Mouse (Mus musculus): ENCODE data around the gene Ktn1.
A peak's percentile ranks its signal among the peaks of the same experiment; 100 is the strongest.

Gene Ktn1

GRCm38 (mm10) chr14:47648218-47648617, at the start of gene Ktn1:
Gene Ktn1, plus strand, starts transcription at chr14:47648448.
- DNase-seq = no peak

DNA sequence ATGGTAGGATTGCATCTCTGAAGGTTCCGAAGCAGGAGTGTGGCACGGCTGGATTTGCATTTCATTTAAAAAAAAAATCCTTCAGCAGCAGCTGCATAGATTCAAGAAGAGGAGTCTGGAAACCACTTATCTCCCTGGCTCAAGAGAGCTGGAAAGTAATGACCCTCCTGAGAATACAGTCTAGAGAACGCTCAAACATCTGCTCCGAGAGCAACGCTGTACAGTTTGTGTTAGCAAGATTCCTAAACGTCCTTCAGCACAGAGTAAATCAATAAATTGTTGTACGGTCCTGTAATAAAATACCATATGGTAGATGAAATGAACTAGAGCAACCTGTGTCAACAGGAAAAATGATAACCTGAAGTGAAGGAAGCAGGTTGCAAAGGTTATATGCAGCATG, 35.0 kb upstream of the Ktn1 start:
- DNase-seq = no peak

DNA sequence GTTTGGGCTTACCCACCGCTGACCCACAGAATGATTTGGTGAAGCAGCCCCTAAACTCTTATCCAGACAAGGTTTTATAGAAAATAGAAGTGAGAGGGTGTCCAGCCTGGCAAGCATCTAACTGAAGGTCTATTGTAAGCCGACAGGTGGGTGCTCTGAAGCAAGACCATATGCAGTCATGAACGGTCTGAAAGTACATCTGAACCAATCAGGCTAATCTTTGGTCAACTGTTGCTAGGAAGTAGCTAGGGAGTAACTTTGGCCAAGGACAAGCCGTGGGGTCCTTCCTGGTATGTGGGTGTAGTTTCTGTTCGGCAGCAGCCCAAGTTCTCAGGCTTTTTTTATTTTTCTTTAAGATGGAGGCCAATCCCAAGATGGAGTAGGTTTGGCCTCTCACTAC, 29.4 kb upstream of the Ktn1 start:
- DNase-seq = no peak

DNA sequence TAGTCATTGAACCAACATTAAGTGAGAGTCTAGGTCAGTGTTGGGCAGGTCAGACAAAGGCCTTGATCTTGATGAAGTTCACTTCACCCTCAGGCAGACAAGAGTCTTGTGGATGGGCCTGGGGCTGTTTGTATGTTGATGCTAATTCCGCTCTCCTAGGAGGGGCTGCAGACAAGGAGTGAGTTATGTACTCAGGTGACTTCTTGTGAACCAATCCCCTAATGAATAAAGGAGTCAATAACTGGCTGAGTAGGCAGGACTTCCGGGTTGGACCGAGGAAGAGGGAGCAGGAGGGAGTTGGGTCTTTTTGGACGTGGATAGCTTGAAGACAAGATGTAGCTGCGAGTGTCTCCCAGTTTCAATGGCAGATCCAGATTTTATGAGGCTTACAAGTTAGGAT, 26.3 kb upstream of the Ktn1 start:
- no peak for DNase-seq

- DNase-seq = no peak
Observed at GRCm38 (mm10) chr14:47624837-47625236, 23.4 kb upstream of the Ktn1 start.

DNA sequence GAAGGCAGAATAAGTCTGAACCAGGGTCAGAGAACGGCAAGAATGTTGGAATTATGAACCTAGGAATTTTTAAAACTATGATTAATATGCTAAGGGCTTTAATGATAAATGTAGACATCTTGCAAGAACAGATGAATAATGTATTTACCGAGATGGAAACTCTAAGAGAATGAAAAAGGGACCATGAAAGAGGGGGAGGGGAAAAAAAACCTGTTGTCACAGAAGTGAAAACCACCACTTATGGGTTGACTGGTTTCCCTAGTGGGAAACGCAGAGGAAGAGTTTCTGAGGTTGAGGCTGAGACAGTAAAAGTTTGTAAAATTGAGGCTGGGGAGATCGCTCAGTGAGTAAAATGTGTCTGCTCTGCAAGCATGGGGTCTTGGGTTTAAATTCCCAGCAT, 22.1 kb upstream of the Ktn1 start:
- no peak for DNase-seq

GRCm38 (mm10) chr14:47626812-47627211, 21.4 kb upstream of the Ktn1 start:
- no peak for DNase-seq

DNA sequence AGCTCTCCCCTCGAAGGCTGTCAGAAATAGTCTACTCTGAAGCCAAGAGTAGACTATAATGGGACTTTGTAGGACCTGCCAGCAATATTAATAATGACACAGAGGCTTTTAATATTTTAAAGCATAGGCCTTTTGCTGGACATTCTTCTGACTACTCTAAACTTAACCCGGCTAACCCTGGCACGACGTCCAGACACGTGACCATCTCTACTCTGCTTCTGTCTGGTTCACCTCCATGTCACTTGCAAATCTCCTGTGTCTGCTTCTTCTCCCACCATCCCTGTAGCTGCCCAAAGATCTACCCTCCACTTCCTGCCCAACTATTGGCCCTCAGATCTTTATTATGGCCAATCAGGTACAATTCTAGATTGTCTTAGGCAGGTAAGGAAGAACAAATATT, 20.9 kb upstream of the Ktn1 start:
- DNase-seq = no peak

- no peak for DNase-seq
Observed at GRCm38 (mm10) chr14:47632419-47632818, 15.8 kb upstream of the Ktn1 start.

DNA sequence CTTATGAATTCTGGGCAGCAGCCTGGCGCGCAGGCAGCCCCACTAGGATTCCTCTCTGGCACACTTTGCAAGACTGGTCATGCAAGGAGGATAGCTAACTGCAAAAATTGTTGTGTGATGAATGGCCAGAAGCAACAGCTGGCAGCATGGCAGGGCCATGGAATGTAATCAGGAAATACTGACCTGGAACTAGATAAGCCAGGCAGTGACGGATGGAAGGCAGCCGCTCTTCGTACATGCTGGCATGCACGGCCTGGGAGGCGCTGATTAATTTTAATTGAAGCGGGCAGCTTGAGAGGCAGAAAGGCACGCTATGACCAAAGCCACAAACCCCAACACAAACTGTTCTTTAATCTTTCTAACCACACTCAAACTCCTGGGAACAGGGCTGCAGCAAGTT, 13.8 kb upstream of the Ktn1 start:
- DNase-seq = no peak

- DNase-seq = no peak
Observed at GRCm38 (mm10) chr14:47634846-47635245, 13.4 kb upstream of the Ktn1 start.

GRCm38 (mm10) chr14:47638316-47638895, 9.8 kb upstream of the Ktn1 start:
- no peak for DNase-seq

GRCm38 (mm10) chr14:47645620-47646019, 2.6 kb upstream of the Ktn1 start:
- DNase-seq = no peak

- DNase-seq = no peak
Observed at GRCm38 (mm10) chr14:47646246-47646645, 2.0 kb upstream of the Ktn1 start.

DNA sequence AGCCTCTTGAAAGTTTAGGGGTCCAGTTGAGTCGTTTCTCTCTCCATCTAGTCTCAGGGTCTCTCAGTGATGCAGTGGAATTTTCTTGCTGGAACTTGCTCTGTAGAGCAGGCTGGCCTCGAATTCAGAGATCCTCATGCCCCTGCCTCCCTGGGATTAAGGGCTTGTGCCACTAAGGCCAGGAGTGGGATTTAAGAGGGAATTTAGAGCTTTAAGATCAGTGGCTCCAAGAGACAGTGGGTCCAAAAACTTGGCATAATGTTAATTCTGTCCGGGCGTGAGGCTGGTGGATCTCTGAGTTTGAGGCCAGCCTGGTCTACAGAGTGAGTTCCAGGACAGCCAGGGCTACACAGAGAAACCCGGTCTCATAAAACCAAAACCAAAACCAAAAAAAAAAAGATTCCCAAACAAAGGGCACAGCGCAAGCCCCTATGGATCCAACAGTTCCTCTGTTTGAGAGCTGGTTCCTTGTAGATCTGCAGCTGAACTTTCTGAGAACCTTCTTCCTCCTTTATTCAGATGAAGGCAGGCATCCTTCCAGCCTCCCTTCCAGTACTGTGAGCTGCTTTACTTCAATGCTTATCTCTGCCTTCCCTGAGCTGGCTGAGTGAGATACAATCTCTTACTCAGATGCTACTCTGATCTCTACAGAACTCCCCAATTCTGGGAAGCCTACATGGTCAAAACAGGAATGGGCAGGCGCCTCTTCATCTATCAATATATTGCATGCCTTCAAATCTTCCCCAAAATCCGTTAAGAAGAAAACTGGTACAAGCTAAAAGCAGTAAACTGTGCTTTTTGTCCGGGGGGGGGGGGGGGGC, 1.3 kb upstream of the Ktn1 start:
- DNase-seq = no peak

GRCm38 (mm10) chr14:47648706-47649630, 720 bp downstream of the Ktn1 start:
- DNase-seq = peak; percentile 31 to 39

GRCm38 (mm10) chr14:47649631-47650337, 1.5 kb downstream of the Ktn1 start:
- peak; percentile 23 to 30 for DNase-seq

GRCm38 (mm10) chr14:47650338-47650720, 2.1 kb downstream of the Ktn1 start:
- no peak for DNase-seq

- DNase-seq = no peak
Observed at GRCm38 (mm10) chr14:47651272-47651671, 3.0 kb downstream of the Ktn1 start.

DNA sequence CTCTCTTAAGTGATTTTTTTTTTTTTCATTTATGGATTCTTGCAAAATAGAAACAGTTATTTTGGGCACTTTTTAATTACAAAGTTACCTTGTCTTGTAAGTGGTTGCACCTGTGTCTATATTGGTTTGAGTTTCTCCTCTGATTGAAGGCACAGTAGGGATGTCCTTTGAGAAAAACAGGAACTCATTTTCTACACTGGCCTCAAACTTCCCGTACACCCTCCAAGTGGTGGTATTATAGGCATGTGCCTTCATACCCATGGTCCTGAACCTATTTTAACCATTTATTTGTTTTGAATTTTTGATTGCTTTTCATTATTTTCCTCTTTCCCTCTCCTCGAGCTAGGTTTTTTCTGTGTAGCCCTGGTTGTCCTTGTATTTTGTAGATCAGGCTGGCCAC, 7.2 kb downstream of the Ktn1 start:
- no peak for DNase-seq

DNA sequence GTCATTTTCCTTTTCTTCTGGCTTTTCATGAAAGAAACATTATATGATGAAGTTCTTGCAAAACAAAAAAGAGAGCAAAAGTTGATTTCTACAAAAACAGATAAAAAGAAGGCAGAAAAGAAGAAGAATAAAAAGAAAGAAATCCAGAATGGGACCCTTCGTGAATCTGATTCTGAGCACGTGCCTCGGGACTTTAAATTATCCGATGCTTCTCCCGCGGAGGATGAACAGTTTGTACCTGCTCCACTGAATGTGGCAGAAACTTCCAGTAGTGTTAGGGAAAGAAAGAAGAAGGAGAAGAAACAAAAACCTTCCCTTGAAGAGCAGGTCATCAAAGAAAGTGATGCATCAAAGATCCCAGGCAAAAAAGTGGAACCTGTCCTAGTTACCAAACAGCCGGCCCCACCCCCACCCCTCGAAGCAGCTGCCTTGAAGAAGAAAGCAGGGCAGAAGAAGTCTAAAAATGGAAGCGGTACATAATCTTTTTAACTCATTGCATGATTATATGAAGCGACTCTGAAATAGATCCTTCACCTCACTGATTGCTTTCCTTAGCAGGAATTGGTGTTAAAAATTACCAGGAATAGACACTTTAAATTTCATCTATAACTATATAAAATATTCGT, 15.7 kb downstream of the Ktn1 start:
- no peak for DNase-seq

DNA sequence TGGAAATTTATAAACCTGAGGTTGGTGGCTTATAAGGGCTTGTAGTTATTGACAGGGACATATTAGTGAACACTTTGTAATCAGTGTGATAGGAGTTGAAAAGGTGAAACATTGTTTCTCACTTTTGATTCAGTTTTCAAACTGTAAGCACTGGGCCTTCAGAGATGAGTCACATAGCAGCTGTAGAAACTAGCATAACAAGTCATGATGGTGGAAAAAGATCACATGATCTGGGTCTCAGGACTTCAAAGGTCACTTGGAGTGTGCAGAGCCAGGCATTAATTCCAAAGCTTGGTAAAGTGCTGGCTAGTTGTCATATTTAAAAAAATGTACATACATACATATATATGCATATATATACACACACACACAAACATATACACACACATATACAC, 16.2 kb downstream of the Ktn1 start:
- DNase-seq = no peak

Measured in thymus, adult 18-20 months (tissue).